Mouse (Mus musculus) heart, adult 2 months (tissue): ENCODE measurements around the gene Paqr8. TPM values are rescaled to one million over a fixed set of nuclear protein-coding genes. Genes with fewer than 3 reads are reported as not detected.

Source experiments
- DNase-seq, 2 experiments: peaks; one replicate each; pipeline ENCODE4 v3.0.0; 2021
- H3K27ac ChIP-seq: fragments of 200-600 bp; 2 replicates; pipeline ENCODE4 v1.8.1; 2022
- H3K27me3 ChIP-seq: fragments of 200-500 bp; 2 replicates; pipeline ENCODE4 v1.6.1; 2012; ENCODE audit warnings: mild to moderate bottlenecking, low read length, inconsistent platforms, mixed read lengths; ENCODE audit not compliant: control insufficient read depth, insufficient read depth
- H3K36me3 ChIP-seq: fragments of 200-500 bp; 2 replicates; pipeline ENCODE4 v1.6.1; 2012; ENCODE audit warnings: low read length, inconsistent platforms; ENCODE audit not compliant: control insufficient read depth, insufficient read depth
- H3K4me1 ChIP-seq: fragments of 200-500 bp; 2 replicates; pipeline ENCODE4 v1.6.1; 2011; ENCODE audit warnings: low read length; ENCODE audit not compliant: control insufficient read depth, insufficient read depth
- H3K4me3 ChIP-seq: fragments of 200-600 bp; 2 replicates; pipeline ENCODE4 v1.8.1; 2022
- H3K79me2 ChIP-seq: fragments of 200-500 bp; replicated peaks from 2 replicates; pipeline ENCODE4 v1.6.1; 2012; ENCODE audit warnings: mild to moderate bottlenecking, inconsistent platforms, low read length, moderate library complexity, mixed read lengths; ENCODE audit not compliant: control insufficient read depth, insufficient read depth
- H3K9ac ChIP-seq: fragments of 200-500 bp; 2 replicates; pipeline ENCODE4 v1.6.1; 2012; ENCODE audit warnings: low read depth, mild to moderate bottlenecking, control low read depth, inconsistent platforms, low read length, mixed read lengths
- CTCF ChIP-seq: fragments of 200-600 bp; IDR thresholded peaks from 2 replicates; pipeline ENCODE4 v1.8.1; 2022; ENCODE audit warnings: antibody characterized with exemption, mild to moderate bottlenecking, moderate library complexity
- EP300 ChIP-seq: fragments of 200-500 bp; IDR thresholded peaks from 2 replicates; pipeline ENCODE4 v1.6.1; 2011; ENCODE audit warnings: low read depth, low read length, control low read depth; ENCODE audit not compliant: insufficient read depth
- POLR2A ChIP-seq: fragments of 200-500 bp; IDR thresholded peaks from 2 replicates; pipeline ENCODE4 v1.6.1; 2011; ENCODE audit warnings: mild to moderate bottlenecking, low read depth, low read length, control low read depth; ENCODE audit not compliant: insufficient read depth
- WGBS: fragments of 180-500 bp; shearing (Covaris S2); methylation state at CpG from one replicate; pipeline ENCODE4 v1.1.7; 2018; 5-methylcytosine and 5-hydroxymethylcytosine counted together
- intact Hi-C: fragments of 180-260 bp; cut with DNase I; formaldehyde crosslinking; loops from one replicate; pipeline ENCODE4 v1.15.1; 2025
- polyA plus RNA-seq: library from polyadenylated mRNA; depleted of rRNA; stranded (reverse); fragments of >200 nt; gene quantifications from 2 replicates; pipeline ENCODE4 v1.2.3, GENCODE M21; 2012
- total RNA-seq, 2 experiments: library from RNA; stranded (reverse); gene quantifications; 2 replicates each; pipeline ENCODE4 v1.2.3; 2021

Paqr8 gene
- total and polyA plus RNA-seq, 3 experiments: 1.2 to 2.2 (median 2.0) TPM

DNA sequence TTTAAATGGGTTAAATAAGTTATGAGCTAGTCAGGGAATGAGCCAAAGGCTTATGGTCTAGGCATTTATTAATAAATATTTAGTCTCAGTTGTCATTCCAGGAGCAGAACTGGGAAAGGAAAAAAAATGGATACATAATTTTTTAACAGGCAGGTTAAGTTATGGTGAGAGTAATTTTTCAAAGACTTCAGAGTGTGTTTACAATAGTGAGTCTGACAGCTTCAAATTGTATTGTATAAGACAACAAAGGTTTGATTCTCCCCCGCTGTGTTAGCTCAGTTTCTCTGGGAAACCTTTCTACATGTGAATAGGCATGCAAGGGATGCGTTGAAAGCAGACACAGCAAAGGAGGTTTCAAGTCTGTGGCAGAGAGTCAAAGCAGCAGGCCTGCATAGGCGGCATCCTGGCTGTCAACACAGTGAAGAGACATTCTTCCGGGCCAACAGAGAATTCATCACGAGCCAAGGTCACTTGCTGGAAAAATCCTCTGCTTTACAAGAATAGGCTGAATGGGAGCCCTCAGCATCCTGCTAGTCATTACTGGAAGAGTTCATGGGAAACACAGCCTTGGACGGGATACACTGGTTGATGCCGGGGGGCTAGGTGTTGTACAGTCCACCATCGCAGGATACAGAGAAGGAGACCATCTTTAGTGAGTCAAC is 23.0 kb upstream of the Paqr8 start:
- Histone ChIP-seq H3K9ac (no peak overlapping the region), H3K79me2 (no peaks in the 10 kb centered on the region), H3K4me3 (no peak overlapping the region), H3K36me3 (no peaks in the 10 kb centered on the region), H3K4me1 (no peaks in the 10 kb centered on the region), H3K27me3 (no peaks in the 10 kb centered on the region), H3K27ac (no peak overlapping the region)
- no peak for DNase-seq
- intact Hi-C loops: no loop called here
- TF ChIP-seq EP300 (no peak), POLR2A (no peak), CTCF (no peak)
- WGBS: 35% methylated on average over 8 of the region's 8 CpGs

DNA sequence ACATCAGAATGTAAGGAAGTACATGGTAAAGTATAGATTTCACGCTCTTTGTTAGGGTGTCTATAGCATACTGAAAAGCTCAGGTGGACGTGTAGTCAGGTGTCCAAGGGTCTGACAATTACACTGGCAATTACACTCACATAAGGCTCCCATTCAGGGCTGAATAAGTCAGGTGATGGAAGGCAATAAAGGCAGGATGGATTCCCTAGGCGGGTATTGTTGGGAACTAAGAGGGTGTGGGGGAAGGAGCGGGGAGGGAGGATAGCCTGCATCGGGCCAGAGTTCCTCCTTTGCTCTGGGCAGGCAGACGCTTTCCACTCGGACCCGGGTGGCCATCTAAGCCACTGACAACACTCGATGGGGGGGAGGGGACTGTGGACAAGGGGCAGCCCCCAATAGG is 22.4 kb upstream of the Paqr8 start:
- Histone ChIP-seq H3K36me3 (no peaks in the 10 kb centered on the region), H3K9ac (no peak overlapping the region), H3K4me3 (no peak overlapping the region), H3K27ac (no peak overlapping the region), H3K4me1 (no peaks in the 10 kb centered on the region), H3K79me2 (no peaks in the 10 kb centered on the region), H3K27me3 (no peaks in the 10 kb centered on the region)
- TF ChIP-seq POLR2A (no peak), CTCF (no peak), EP300 (no peak)
- DNase-seq: no peak
- intact Hi-C loops: no loop called here
- 76% methylated on average over 9 of the region's 9 CpGs for WGBS

DNA sequence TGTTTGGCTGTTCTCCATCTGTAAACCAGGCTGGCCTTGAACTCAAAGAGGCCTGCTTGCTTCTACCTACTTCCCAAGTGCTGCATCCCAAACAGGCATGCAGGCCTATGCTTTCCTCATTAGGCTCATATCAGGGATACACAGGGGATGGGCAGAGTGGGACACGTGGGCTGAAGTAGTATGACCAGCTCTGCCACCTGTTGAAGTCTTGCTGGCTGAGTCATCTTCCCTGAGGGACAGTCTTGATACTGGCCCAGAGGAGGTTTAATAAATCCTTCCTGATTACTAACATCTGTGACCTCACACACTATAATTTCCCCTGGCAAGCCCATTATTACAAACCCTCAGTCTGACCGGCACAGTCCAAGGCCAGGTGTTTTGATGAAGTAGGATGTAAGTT is 19.5 kb upstream of the Paqr8 start:
- H3K4me3 ChIP-seq: no peak overlapping the region
- WGBS: 52% methylated on average over 2 of the region's 2 CpGs
- H3K27ac ChIP-seq: no peak overlapping the region

DNA sequence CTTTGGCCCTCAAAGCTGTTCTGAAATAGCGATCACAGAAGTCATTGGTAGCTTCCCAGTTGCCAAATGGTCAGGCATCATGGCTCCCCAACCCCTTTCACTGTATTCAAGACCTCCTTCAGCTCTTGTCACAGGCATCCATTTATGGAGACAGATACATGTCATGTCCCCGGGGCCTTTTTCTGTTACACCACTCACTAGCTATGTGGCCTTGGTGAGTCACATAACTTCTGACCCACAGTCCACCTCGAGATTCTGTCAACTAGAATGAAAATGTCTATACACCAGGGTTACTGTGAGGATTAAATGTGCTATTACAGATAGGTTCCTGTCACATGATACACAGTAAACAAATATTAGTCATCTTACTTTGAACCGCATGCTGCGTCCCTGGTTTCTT is 17.9 kb upstream of the Paqr8 start:
- H3K4me1 ChIP-seq: no peaks in the 10 kb centered on the region
- no peaks in the 10 kb centered on the region for H3K27me3 ChIP-seq
- no peaks in the 10 kb centered on the region for H3K79me2 ChIP-seq
- no peak overlapping the region for H3K27ac ChIP-seq
- no peak overlapping the region for H3K4me3 ChIP-seq
- intact Hi-C loops: no loop called here
- WGBS: 71% methylated on average over 5 of the region's 5 CpGs
- TF ChIP-seq EP300 (no peak), CTCF (no peak)
- DNase-seq: no peak
- no peak overlapping the region for H3K9ac ChIP-seq
- H3K36me3 ChIP-seq: no peaks in the 10 kb centered on the region

More for the DNA sequence above, 19.5 kb upstream of the Paqr8 start:
- intact Hi-C loops: no loop called here
- H3K9ac ChIP-seq: no peak overlapping the region
- H3K79me2 ChIP-seq: no peaks in the 10 kb centered on the region
- DNase-seq: no peak
- H3K27me3 ChIP-seq: no peaks in the 10 kb centered on the region
- TF ChIP-seq CTCF (no peak), EP300 (no peak), POLR2A (no peak)
- no peaks in the 10 kb centered on the region for H3K36me3 ChIP-seq
- H3K4me1 ChIP-seq: no peaks in the 10 kb centered on the region

DNA sequence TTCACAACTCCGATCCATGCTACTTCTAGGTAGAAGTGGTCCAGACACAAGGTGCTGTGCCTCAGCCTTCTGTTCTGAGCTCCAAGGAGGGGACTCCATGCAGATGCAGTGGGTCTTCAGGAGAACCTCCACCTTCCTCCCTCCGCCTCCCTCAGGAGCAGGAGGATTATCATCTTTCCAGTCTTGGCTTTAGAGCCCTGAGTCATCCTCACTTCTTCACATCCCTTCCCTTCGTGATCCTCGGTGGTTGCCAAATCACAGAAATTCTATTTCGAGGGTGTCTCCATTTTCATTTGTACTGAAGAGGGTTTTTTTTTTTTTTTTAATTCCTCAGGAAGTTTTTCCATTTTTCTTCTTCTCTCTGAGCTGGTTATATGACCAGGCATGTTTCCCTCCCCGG is 16.3 kb upstream of the Paqr8 start:
- Histone ChIP-seq H3K4me3 (no peak overlapping the region), H3K36me3 (no peaks in the 10 kb centered on the region), H3K9ac (no peak overlapping the region), H3K27ac (no peak overlapping the region), H3K4me1 (no peaks in the 10 kb centered on the region), H3K27me3 (no peaks in the 10 kb centered on the region), H3K79me2 (no peaks in the 10 kb centered on the region)
- no peak for DNase-seq
- intact Hi-C loops: no loop called here
- WGBS: 87% methylated on average over 6 of the region's 6 CpGs
- TF ChIP-seq CTCF: no peak
- no peak for TF ChIP-seq EP300
- no peak for TF ChIP-seq POLR2A

DNA sequence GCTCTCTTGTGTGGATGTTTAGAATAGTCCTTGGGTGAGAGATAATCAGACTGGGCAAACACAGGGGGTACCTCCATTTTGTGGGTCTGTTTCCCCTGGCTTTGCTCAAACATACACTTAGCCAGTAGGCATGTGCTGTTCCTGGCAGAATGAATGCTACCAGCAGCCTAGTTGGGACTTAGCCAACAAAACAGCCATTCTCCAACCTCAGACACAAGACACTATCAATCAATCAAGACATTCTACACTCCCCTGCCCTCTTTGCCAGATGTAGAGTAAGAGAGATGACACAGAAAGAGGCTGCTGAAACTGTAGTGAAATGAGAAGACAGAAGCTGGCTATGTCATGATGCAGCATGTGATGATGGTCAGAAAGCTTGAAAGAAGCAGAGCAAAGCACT is 13.1 kb upstream of the Paqr8 start:
- intact Hi-C loops: no loop called here

More for the DNA sequence above, 13.1 kb upstream of the Paqr8 start:
- H3K4me3 ChIP-seq: no peak overlapping the region
- H3K9ac ChIP-seq: no peak overlapping the region
- TF ChIP-seq EP300 (no peak), CTCF (no peak), POLR2A (no peak)
- no peaks in the 10 kb centered on the region for H3K27me3 ChIP-seq
- no peak for DNase-seq
- H3K36me3 ChIP-seq: no peaks in the 10 kb centered on the region
- no peaks in the 10 kb centered on the region for H3K79me2 ChIP-seq
- no peaks in the 10 kb centered on the region for H3K4me1 ChIP-seq
- H3K27ac ChIP-seq: no peak overlapping the region
